Mouse (Mus musculus): ENCODE measurements around the gene Noxo1. TPM values are rescaled to one million over a fixed set of nuclear protein-coding genes. Genes with fewer than 3 reads are reported as not detected.
"Not testable (repeated sequence)": the region's sequence is repeated elsewhere in the genome, so short reads cannot be mapped to it uniquely, and the experiment has no call there.

Gene Noxo1
- polyA plus RNA-seq, 1 experiment from 2014 or later: 1.8 TPM

GRCm38 (mm10) chr17:24658017-24658758, 37.8 kb upstream of the Noxo1 start, which contains the start of gene Npw:
Npw (minus strand) TSS chr17:24658457.
- 3% methylated on average over 47 of the region's 47 CpGs for WGBS
- ATAC-seq (ENCODE audit: insufficient number of reproducible peaks, low FRiP score, low TSS enrichment, low read depth): no peak
- no peak within 1 kb of the TSS for H3K27ac ChIP-seq
- H3K9ac ChIP-seq: peak within 1 kb of the TSS; percentile 54
- peaks cover 15% of the 10 kb centered on the region for H3K4me1 ChIP-seq
- peak within 1 kb of the TSS; percentile 45 for H3K4me3 ChIP-seq
- no peaks in the 10 kb centered on the region for H3K36me3 ChIP-seq
- peak within 1 kb of the TSS; percentile 97 for H3K4me2 ChIP-seq
- H3K27me3 ChIP-seq: peaks cover 48% of the 10 kb centered on the region
- no peaks in the 10 kb centered on the region for H3K9me3 ChIP-seq

- H3K36me3 ChIP-seq; H3K27ac ChIP-seq; H3K9ac ChIP-seq; H3K27me3 ChIP-seq; H3K4me2 ChIP-seq; H3K4me3 ChIP-seq; ATAC-seq (ENCODE audit: insufficient number of reproducible peaks, low FRiP score, low TSS enrichment, low read depth); H3K9me3 ChIP-seq: not testable (repeated sequence)
- WGBS: 59% methylated on average over 7 of the region's 7 CpGs
- H3K4me1 ChIP-seq: peaks cover 26% of the 10 kb centered on the region
Observed at GRCm38 (mm10) chr17:24667011-24667410, 29.0 kb upstream of the Noxo1 start.

GRCm38 (mm10) chr17:24667416-24667815, 28.6 kb upstream of the Noxo1 start:
- no peaks in the 10 kb centered on the region for H3K27me3 ChIP-seq
- ATAC-seq (ENCODE audit: insufficient number of reproducible peaks, low FRiP score, low TSS enrichment, low read depth): no peak
- peaks cover 30% of the 10 kb centered on the region for H3K4me1 ChIP-seq
- H3K9me3 ChIP-seq: no peaks in the 10 kb centered on the region
- no peak overlapping the region for H3K4me3 ChIP-seq
- H3K9ac ChIP-seq: no peak overlapping the region
- H3K4me2 ChIP-seq: no peak overlapping the region
- 25% methylated on average over 6 of the region's 6 CpGs for WGBS
- H3K27ac ChIP-seq: no peak overlapping the region
- no peaks in the 10 kb centered on the region for H3K36me3 ChIP-seq

- Histone ChIP-seq H3K4me2 (peak overlapping the region; percentile 74), H3K4me3 (peak overlapping the region; percentile 67), H3K27ac (peak overlapping the region; percentile 74), H3K4me1 (peaks cover 39% of the 10 kb centered on the region), H3K9ac (peak overlapping the region; percentile 91; the same call in 1 of the 2 replicates)
- not testable (repeated sequence) for H3K36me3 ChIP-seq; H3K27me3 ChIP-seq; ATAC-seq (ENCODE audit: insufficient number of reproducible peaks, low FRiP score, low TSS enrichment, low read depth); H3K9me3 ChIP-seq
- 10% methylated on average over 15 of the region's 15 CpGs for WGBS
Observed at GRCm38 (mm10) chr17:24669214-24669544, 26.9 kb upstream of the Noxo1 start.

- Histone ChIP-seq H3K4me1 (peaks cover 44% of the 10 kb centered on the region), H3K27me3 (no peaks in the 10 kb centered on the region), H3K9me3 (no peaks in the 10 kb centered on the region), H3K27ac (peak within 1 kb of the TSS; percentile 74), H3K4me3 (peak within 1 kb of the TSS; percentile 67), H3K9ac (peak within 1 kb of the TSS; percentile 91), H3K36me3 (no peaks in the 10 kb centered on the region), H3K4me2 (peak within 1 kb of the TSS; percentile 74)
- under 1% methylated on average over 78 of the region's 80 CpGs for WGBS
- peak; percentile 95 for ATAC-seq (ENCODE audit: insufficient number of reproducible peaks, low FRiP score, low TSS enrichment, low read depth)
Observed at GRCm38 (mm10) chr17:24669545-24670245, 26.3 kb upstream of the Noxo1 start, which contains the start of gene Zfp598. Zfp598 (plus strand) TSS chr17:24669687.

GRCm38 (mm10) chr17:24670246-24670844, 25.7 kb upstream of the Noxo1 start:
- peaks cover 44% of the 10 kb centered on the region for H3K4me1 ChIP-seq
- 7% methylated on average over 8 of the region's 8 CpGs for WGBS

GRCm38 (mm10) chr17:24671346-24671745, 24.7 kb upstream of the Noxo1 start:
- Histone ChIP-seq H3K4me1 (peaks cover 44% of the 10 kb centered on the region), H3K27me3 (no peaks in the 10 kb centered on the region), H3K9ac (no peak overlapping the region)

More at GRCm38 (mm10) chr17:24670246-24670844, 25.7 kb upstream of the Noxo1 start:
- H3K27me3 ChIP-seq: no peaks in the 10 kb centered on the region
- no peaks in the 10 kb centered on the region for H3K9me3 ChIP-seq
- H3K9ac ChIP-seq: peak overlapping the region; percentile 91
- peak overlapping the region; percentile 74 for H3K27ac ChIP-seq
- peak overlapping the region; percentile 74 for H3K4me2 ChIP-seq
- ATAC-seq (ENCODE audit: insufficient number of reproducible peaks, low FRiP score, low TSS enrichment, low read depth): no peak
- H3K36me3 ChIP-seq: no peaks in the 10 kb centered on the region
- H3K4me3 ChIP-seq: peak overlapping the region; percentile 67

GRCm38 (mm10) chr17:24672141-24672540, 23.9 kb upstream of the Noxo1 start:
- ATAC-seq (ENCODE audit: insufficient number of reproducible peaks, low FRiP score, low TSS enrichment, low read depth): no peak
- 28% methylated on average over 5 of the region's 5 CpGs for WGBS
- Histone ChIP-seq H3K4me1 (peaks cover 44% of the 10 kb centered on the region), H3K4me3 (no peak overlapping the region), H3K4me2 (0 out of 2 replicates have a peak overlapping the region, but pooled peaks have one; percentile 10), H3K27me3 (no peaks in the 10 kb centered on the region), H3K36me3 (peaks cover 7% of the 10 kb centered on the region), H3K9ac (no peak overlapping the region), H3K27ac (no peak overlapping the region), H3K9me3 (no peaks in the 10 kb centered on the region)

More at GRCm38 (mm10) chr17:24671346-24671745, 24.7 kb upstream of the Noxo1 start:
- Histone ChIP-seq H3K4me3 (0 out of 2 replicates have a peak overlapping the region, but pooled peaks have one; percentile 67), H3K36me3 (no peaks in the 10 kb centered on the region), H3K4me2 (peak overlapping the region; percentile 74), H3K27ac (no peak overlapping the region), H3K9me3 (no peaks in the 10 kb centered on the region)
- ATAC-seq (ENCODE audit: insufficient number of reproducible peaks, low FRiP score, low TSS enrichment, low read depth): no peak
- 72% methylated on average over 5 of the region's 5 CpGs for WGBS

- Histone ChIP-seq H3K4me2 (no peak overlapping the region), H3K36me3 (peaks cover 28% of the 10 kb centered on the region), H3K9ac (no peak overlapping the region), H3K4me1 (peaks cover 37% of the 10 kb centered on the region), H3K9me3 (no peaks in the 10 kb centered on the region), H3K27ac (no peak overlapping the region), H3K4me3 (no peak overlapping the region), H3K27me3 (no peaks in the 10 kb centered on the region)
- ATAC-seq (ENCODE audit: insufficient number of reproducible peaks, low FRiP score, low TSS enrichment, low read depth): no peak
- WGBS: 80% methylated on average over 7 of the region's 7 CpGs
Observed at GRCm38 (mm10) chr17:24674277-24674676, 21.8 kb upstream of the Noxo1 start.

GRCm38 (mm10) chr17:24676187-24676586, 19.8 kb upstream of the Noxo1 start:
- H3K4me3 ChIP-seq: no peak overlapping the region
- H3K36me3 ChIP-seq: peaks cover 47% of the 10 kb centered on the region
- H3K27ac ChIP-seq: no peak overlapping the region
- peaks cover 26% of the 10 kb centered on the region for H3K4me1 ChIP-seq
- no peak overlapping the region for H3K4me2 ChIP-seq
- 60% methylated on average over 2 of the region's 2 CpGs for WGBS
- H3K27me3 ChIP-seq: no peaks in the 10 kb centered on the region
- no peak overlapping the region for H3K9ac ChIP-seq
- H3K9me3 ChIP-seq: no peaks in the 10 kb centered on the region
- ATAC-seq (ENCODE audit: insufficient number of reproducible peaks, low FRiP score, low TSS enrichment, low read depth): no peak

GRCm38 (mm10) chr17:24676877-24677276, 19.2 kb upstream of the Noxo1 start:
- no peak overlapping the region for H3K27ac ChIP-seq
- H3K36me3 ChIP-seq: peaks cover 54% of the 10 kb centered on the region
- 94% methylated on average over 5 of the region's 5 CpGs for WGBS
- peaks cover 19% of the 10 kb centered on the region for H3K4me1 ChIP-seq
- H3K4me2 ChIP-seq: no peak overlapping the region
- ATAC-seq (ENCODE audit: insufficient number of reproducible peaks, low FRiP score, low TSS enrichment, low read depth): no peak
- H3K4me3 ChIP-seq: no peak overlapping the region
- H3K9ac ChIP-seq: no peak overlapping the region
- H3K27me3 ChIP-seq: no peaks in the 10 kb centered on the region
- H3K9me3 ChIP-seq: no peaks in the 10 kb centered on the region
